Mouse (Mus musculus) CD8-positive naive resting alpha-beta T cell, adult 2 months (primary cell): Measurements from ENCODE around the gene Gpr4.

Experiments used
- DNase-seq, 2 experiments: peaks; one replicate each; pipeline ENCODE4 v3.0.0; 2022; ENCODE audit warnings: low read depth in 2 of 2, low spot score in 2 of 2

Gene Gpr4

GRCm38 (mm10) chr7:19211996-19212755, at the start of gene Gpr4:
TSS of gene Gpr4 (plus strand) at chr7:19212538.
- DNase-seq = no peak

GRCm38 (mm10) chr7:19162928-19163327, 49.4 kb upstream of the Gpr4 start:
- no peak for DNase-seq

- no peak for DNase-seq
Measured at GRCm38 (mm10) chr7:19163752-19164151, 48.6 kb upstream of the Gpr4 start.

GRCm38 (mm10) chr7:19164189-19164588, 48.1 kb upstream of the Gpr4 start:
- DNase-seq = no peak

- no peak for DNase-seq
Measured at GRCm38 (mm10) chr7:19164978-19165377, 47.4 kb upstream of the Gpr4 start.

GRCm38 (mm10) chr7:19165656-19166423, 46.5 kb upstream of the Gpr4 start, which contains the start of gene Gipr:
TSS of gene Gipr (minus strand) at chr7:19166127.
- DNase-seq = no peak

- DNase-seq = no peak
Measured at GRCm38 (mm10) chr7:19166990-19167389, 45.3 kb upstream of the Gpr4 start.

- no peak for DNase-seq
Measured at GRCm38 (mm10) chr7:19169506-19169905, 42.8 kb upstream of the Gpr4 start.

- no peak for DNase-seq
Measured at GRCm38 (mm10) chr7:19170142-19170541, 42.2 kb upstream of the Gpr4 start.

- no peak for DNase-seq
Measured at GRCm38 (mm10) chr7:19171831-19172230, 40.5 kb upstream of the Gpr4 start.

GRCm38 (mm10) chr7:19172874-19173273, 39.5 kb upstream of the Gpr4 start:
- peak; percentile 79 to 86 for DNase-seq

- no peak for DNase-seq
Measured at GRCm38 (mm10) chr7:19175708-19176515, 36.4 kb upstream of the Gpr4 start, which contains the start of gene Eml2. TSS of gene Eml2 (plus strand) at chr7:19176421.

GRCm38 (mm10) chr7:19176516-19176947, 35.8 kb upstream of the Gpr4 start:
- no peak for DNase-seq

GRCm38 (mm10) chr7:19177216-19177615, 35.1 kb upstream of the Gpr4 start:
- DNase-seq = no peak

- DNase-seq = no peak
Measured at GRCm38 (mm10) chr7:19178035-19178434, 34.3 kb upstream of the Gpr4 start.

GRCm38 (mm10) chr7:19178443-19179092, 33.8 kb upstream of the Gpr4 start:
- peak; percentile 74 to 82 for DNase-seq

- peak in 1 of 2 experiments; percentile 48 for DNase-seq
Measured at GRCm38 (mm10) chr7:19179173-19179572, 33.2 kb upstream of the Gpr4 start.

- DNase-seq = no peak
Measured at GRCm38 (mm10) chr7:19179936-19180335, 32.4 kb upstream of the Gpr4 start.

- no peak for DNase-seq
Measured at GRCm38 (mm10) chr7:19180862-19181429, 31.4 kb upstream of the Gpr4 start.

- no peak for DNase-seq
Measured at GRCm38 (mm10) chr7:19184250-19184649, 28.1 kb upstream of the Gpr4 start.
